Mouse (Mus musculus): Measurements from ENCODE around the gene Sod2.
"Not testable (repeated sequence)": the region's sequence is repeated elsewhere in the genome, so short reads cannot be mapped to it uniquely, and the experiment has no call there.

DNA sequence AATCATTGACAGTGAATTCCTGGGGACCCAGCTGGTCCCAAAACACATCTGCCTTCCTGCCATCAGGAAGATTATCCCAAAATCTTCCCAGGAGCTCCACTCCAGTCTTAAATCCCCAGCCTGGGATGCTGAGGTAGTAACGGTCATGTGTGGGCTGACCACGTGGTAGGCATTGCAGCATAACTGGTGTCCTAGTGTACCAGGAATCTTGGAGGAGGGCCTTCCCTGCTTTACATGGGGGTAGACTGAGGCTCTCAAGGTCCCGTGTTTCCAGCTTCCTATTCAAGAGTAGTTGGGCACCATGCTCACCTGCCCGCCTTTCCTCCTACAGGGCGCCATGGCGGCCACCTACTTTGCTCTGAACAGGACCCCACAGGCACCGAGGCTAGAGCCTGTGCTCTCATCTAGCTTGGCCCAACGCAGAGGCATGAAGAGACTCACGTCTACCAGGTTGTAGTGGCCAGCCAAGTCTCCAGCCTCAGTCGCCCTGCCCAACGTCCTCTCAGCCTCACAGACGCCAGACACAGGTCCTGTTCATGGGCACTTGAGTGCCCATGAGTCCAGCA lies 30.1 kb downstream of the Sod2 start:
- TF ChIP-seq CHD2 (IDR thresholded peaks at IDR 0.05; ENCODE audit: low read depth, low read length); HCFC1 (IDR thresholded peaks at IDR 0.05; ENCODE audit: borderline replicate concordance, insufficient read depth, low read length); ZC3H11A (IDR thresholded peaks at IDR 0.05; ENCODE audit: borderline replicate concordance, low read depth, low read length): not testable (repeated sequence)

Data from ES-E14 (cell line).